Mouse (Mus musculus) adrenal gland, adult 2 months (tissue): ENCODE data around the gene Aatf. TPM values are rescaled to one million over a fixed set of nuclear protein-coding genes. Genes with fewer than 3 reads are reported as not detected.
"Not testable (repeated sequence)": the region's sequence is repeated elsewhere in the genome, so short reads cannot be mapped to it uniquely, and the experiment has no call there.

Source experiments
- DNase-seq: peaks from one replicate; pipeline ENCODE4 v3.0.0; 2021
- polyA plus RNA-seq: library from polyadenylated mRNA; depleted of rRNA; stranded (reverse); fragments of >200 nt; gene quantifications from 2 replicates; pipeline ENCODE4 v1.2.3, GENCODE M21; 2012
- total RNA-seq, 2 experiments: library from RNA; stranded (reverse); gene quantifications; 2 replicates each; pipeline ENCODE4 v1.2.3; 2021

Aatf gene
- total and polyA plus RNA-seq, 3 experiments: 7.2 to 24.8 (median 21.1) TPM

GRCm38 (mm10) chr11:84442554-84443331 is 70.6 kb downstream of the Aatf start:
- DNase-seq: peak; percentile 9

- DNase-seq: no peak
These were observed 72.9 kb downstream of the Aatf start for GRCm38 (mm10) chr11:84440402-84440801.

- no peak for DNase-seq
These were observed 78.4 kb downstream of the Aatf start for GRCm38 (mm10) chr11:84434879-84435278.

GRCm38 (mm10) chr11:84430336-84430735 is 83.0 kb downstream of the Aatf start:
- no peak for DNase-seq

GRCm38 (mm10) chr11:84429581-84429980 is 83.7 kb downstream of the Aatf start:
- peak; percentile 26 for DNase-seq

- DNase-seq: no peak
These were observed 86.7 kb downstream of the Aatf start for GRCm38 (mm10) chr11:84426633-84426998.

GRCm38 (mm10) chr11:84425736-84426632 is 87.3 kb downstream of the Aatf start:
- no peak for DNase-seq

GRCm38 (mm10) chr11:84420779-84421178 is 92.5 kb downstream of the Aatf start:
- DNase-seq: no peak

- no peak for DNase-seq
These were observed 100.2 kb downstream of the Aatf start for GRCm38 (mm10) chr11:84413111-84413510.

- DNase-seq: no peak
These were observed 101.0 kb downstream of the Aatf start for GRCm38 (mm10) chr11:84412201-84412934.

GRCm38 (mm10) chr11:84411642-84412018 is 101.7 kb downstream of the Aatf start:
- no peak for DNase-seq

- no peak for DNase-seq
These were observed 102.3 kb downstream of the Aatf start for GRCm38 (mm10) chr11:84410879-84411641.

- no peak for DNase-seq
These were observed 102.9 kb downstream of the Aatf start for GRCm38 (mm10) chr11:84410383-84410782.

GRCm38 (mm10) chr11:84406733-84407132 is 106.6 kb downstream of the Aatf start:
- DNase-seq: no peak

GRCm38 (mm10) chr11:84395010-84395409 is 118.3 kb downstream of the Aatf start:
- peak; percentile 76 for DNase-seq

- no peak for DNase-seq
These were observed 119.8 kb downstream of the Aatf start for GRCm38 (mm10) chr11:84393571-84393970.

- DNase-seq: not testable (repeated sequence)
These were observed 121.3 kb downstream of the Aatf start for GRCm38 (mm10) chr11:84392066-84392465.

GRCm38 (mm10) chr11:84391126-84391525 is 122.2 kb downstream of the Aatf start:
- DNase-seq: no peak

GRCm38 (mm10) chr11:84389332-84389731 is 124.0 kb downstream of the Aatf start:
- no peak for DNase-seq

- DNase-seq: no peak
These were observed 129.4 kb downstream of the Aatf start for GRCm38 (mm10) chr11:84383891-84384290.

GRCm38 (mm10) chr11:84382450-84382849 is 130.9 kb downstream of the Aatf start:
- DNase-seq: no peak
